Mouse (Mus musculus): ENCODE results near the gene Car6.

GRCm38 (mm10) chr4:150236521-150237481 is 35.7 kb upstream of the Car6 start, which contains the start of gene Eno1:
- TF ChIP-seq POLR2A (IDR thresholded peaks at IDR 0.05; ENCODE audit: borderline replicate concordance, extremely low read depth, low read depth, low read length), result peak; percentile 84; the same call in 1 of the 2 replicates
- TF ChIP-seq CTCF (IDR thresholded peaks at IDR 0.05; ENCODE audit: insufficient read depth, low read length), result no peak

Measured in lung, adult 2 months (tissue).